Mouse (Mus musculus): ENCODE results near the gene D2hgdh. TPM values are rescaled to one million over a fixed set of nuclear protein-coding genes. Genes with fewer than 3 reads are reported as not detected.
A peak's percentile ranks its signal among the peaks of the same experiment; 100 is the strongest.

The D2hgdh gene
- polyA plus RNA-seq, 1 experiment from 2014 or later, result 15.4 TPM

GRCm38 (mm10) chr1:93805221-93805951 lies 19.3 kb upstream of the D2hgdh start:
- 53% methylated on average over 5 of the region's 5 CpGs for WGBS
- Histone ChIP-seq H3K4me1 (replicated peaks) (peaks cover 34% of the 10 kb centered on the region), H3K36me3 (peaks cover 33% of the 10 kb centered on the region), H3K9ac (peak overlapping the region; percentile 16; the same call in 1 of the 2 replicates), H3K4me3 (peak overlapping the region; percentile 94; the same call in 1 of the 2 replicates), H3K27ac (peak overlapping the region; percentile 98; the same call in 1 of the 2 replicates), H3K27me3 (no peaks in the 10 kb centered on the region), H3K4me2 (peak overlapping the region; percentile 98), H3K9me3 (replicated peaks) (no peaks in the 10 kb centered on the region)
- no peak for ATAC-seq (replicated peaks; ENCODE audit: insufficient number of reproducible peaks, insufficient read depth, low FRiP score, low read depth)

- Histone ChIP-seq H3K9me3 (replicated peaks) (no peaks in the 10 kb centered on the region), H3K4me2 (no peak overlapping the region), H3K27me3 (no peaks in the 10 kb centered on the region), H3K4me1 (replicated peaks) (peaks cover 14% of the 10 kb centered on the region), H3K4me3 (no peak overlapping the region), H3K27ac (no peak overlapping the region), H3K9ac (no peak overlapping the region), H3K36me3 (peaks cover 62% of the 10 kb centered on the region)
- 91% methylated on average over 4 of the region's 4 CpGs for WGBS
- ATAC-seq (replicated peaks; ENCODE audit: insufficient number of reproducible peaks, insufficient read depth, low FRiP score, low read depth), result no peak
These were observed 15.8 kb upstream of the D2hgdh start for GRCm38 (mm10) chr1:93808871-93809270.

- Histone ChIP-seq H3K4me3 (no peak overlapping the region), H3K4me1 (replicated peaks) (peaks cover 8% of the 10 kb centered on the region), H3K9me3 (replicated peaks) (no peaks in the 10 kb centered on the region), H3K36me3 (peaks cover 73% of the 10 kb centered on the region), H3K9ac (no peak overlapping the region), H3K4me2 (no peak overlapping the region), H3K27me3 (no peaks in the 10 kb centered on the region), H3K27ac (no peak overlapping the region)
- whole genome bisulfite sequencing, result 95% methylated on average over 3 of the region's 3 CpGs
- no peak for ATAC-seq (replicated peaks; ENCODE audit: insufficient number of reproducible peaks, insufficient read depth, low FRiP score, low read depth)
These were observed 14.7 kb upstream of the D2hgdh start for GRCm38 (mm10) chr1:93810011-93810410.

GRCm38 (mm10) chr1:93811495-93812039 lies 13.1 kb upstream of the D2hgdh start:
- ATAC-seq (replicated peaks; ENCODE audit: insufficient number of reproducible peaks, insufficient read depth, low FRiP score, low read depth), result no peak
- H3K36me3 ChIP-seq, result peaks cover 85% of the 10 kb centered on the region

GRCm38 (mm10) chr1:93817823-93818532 lies 6.7 kb upstream of the D2hgdh start:
- Histone ChIP-seq H3K27me3 (no peaks in the 10 kb centered on the region), H3K9ac (no peak overlapping the region), H3K36me3 (peaks cover 90% of the 10 kb centered on the region), H3K4me3 (no peak overlapping the region), H3K27ac (no peak overlapping the region), H3K4me1 (replicated peaks) (no peaks in the 10 kb centered on the region), H3K9me3 (replicated peaks) (no peaks in the 10 kb centered on the region), H3K4me2 (no peak overlapping the region)
- WGBS, result 85% methylated on average over 8 of the region's 8 CpGs
- ATAC-seq (replicated peaks; ENCODE audit: insufficient number of reproducible peaks, insufficient read depth, low FRiP score, low read depth), result no peak

More at GRCm38 (mm10) chr1:93811495-93812039, 13.1 kb upstream of the D2hgdh start:
- no peaks in the 10 kb centered on the region for H3K9me3 ChIP-seq (replicated peaks)
- no peak overlapping the region for H3K27ac ChIP-seq
- no peak overlapping the region for H3K4me2 ChIP-seq
- H3K27me3 ChIP-seq, result no peaks in the 10 kb centered on the region
- WGBS, result 78% methylated on average over 8 of the region's 8 CpGs
- no peak overlapping the region for H3K4me3 ChIP-seq
- no peak overlapping the region for H3K9ac ChIP-seq
- H3K4me1 ChIP-seq (replicated peaks), result no peaks in the 10 kb centered on the region

- WGBS, result 85% methylated on average over 7 of the region's 7 CpGs
- Histone ChIP-seq H3K27me3 (no peaks in the 10 kb centered on the region), H3K4me1 (replicated peaks) (no peaks in the 10 kb centered on the region), H3K4me2 (no peak overlapping the region), H3K9me3 (replicated peaks) (no peaks in the 10 kb centered on the region), H3K9ac (no peak overlapping the region), H3K4me3 (no peak overlapping the region), H3K36me3 (peaks cover 82% of the 10 kb centered on the region), H3K27ac (no peak overlapping the region)
- no peak for ATAC-seq (replicated peaks; ENCODE audit: insufficient number of reproducible peaks, insufficient read depth, low FRiP score, low read depth)
These were observed 6.0 kb upstream of the D2hgdh start for GRCm38 (mm10) chr1:93818722-93819121.

GRCm38 (mm10) chr1:93823796-93824495 lies 763 bp upstream of the D2hgdh start:
- peak overlapping the region; percentile 79; the same call in 1 of the 2 replicates for H3K4me2 ChIP-seq
- H3K4me3 ChIP-seq, result no peak overlapping the region
- H3K9ac ChIP-seq, result no peak overlapping the region
- H3K9me3 ChIP-seq (replicated peaks), result no peaks in the 10 kb centered on the region
- H3K36me3 ChIP-seq, result peaks cover 30% of the 10 kb centered on the region
- no peak for ATAC-seq (replicated peaks; ENCODE audit: insufficient number of reproducible peaks, insufficient read depth, low FRiP score, low read depth)
- peaks cover 14% of the 10 kb centered on the region for H3K4me1 ChIP-seq (replicated peaks)
- H3K27ac ChIP-seq, result peak overlapping the region; percentile 95; the same call in 1 of the 2 replicates
- H3K27me3 ChIP-seq, result no peaks in the 10 kb centered on the region
- 68% methylated on average over 3 of the region's 3 CpGs for WGBS

GRCm38 (mm10) chr1:93825105-93825674 lies 481 bp downstream of the D2hgdh start:
- 3% methylated on average over 30 of the region's 30 CpGs for WGBS
- peak overlapping the region; percentile 79 for H3K4me2 ChIP-seq
- peak; percentile 96 for ATAC-seq (replicated peaks; ENCODE audit: insufficient number of reproducible peaks, insufficient read depth, low FRiP score, low read depth)
- peak overlapping the region; percentile 56 for H3K9ac ChIP-seq
- peaks cover 14% of the 10 kb centered on the region for H3K4me1 ChIP-seq (replicated peaks)
- no peaks in the 10 kb centered on the region for H3K9me3 ChIP-seq (replicated peaks)
- H3K36me3 ChIP-seq, result peaks cover 18% of the 10 kb centered on the region
- peak overlapping the region; percentile 58 for H3K4me3 ChIP-seq
- H3K27ac ChIP-seq, result peak overlapping the region; percentile 95
- no peaks in the 10 kb centered on the region for H3K27me3 ChIP-seq

- peaks cover 11% of the 10 kb centered on the region for H3K36me3 ChIP-seq
These were observed 1.2 kb downstream of the D2hgdh start for GRCm38 (mm10) chr1:93825771-93826539.

GRCm38 (mm10) chr1:93826540-93826835 lies 1.8 kb downstream of the D2hgdh start:
- Histone ChIP-seq H3K9ac (no peak overlapping the region), H3K4me2 (peak overlapping the region; percentile 79), H3K4me3 (no peak overlapping the region), H3K27ac (no peak overlapping the region), H3K9me3 (replicated peaks) (no peaks in the 10 kb centered on the region), H3K36me3 (peaks cover 6% of the 10 kb centered on the region), H3K27me3 (no peaks in the 10 kb centered on the region), H3K4me1 (replicated peaks) (peaks cover 14% of the 10 kb centered on the region)
- WGBS, result 91% methylated on average over 9 of the region's 9 CpGs
- no peak for ATAC-seq (replicated peaks; ENCODE audit: insufficient number of reproducible peaks, insufficient read depth, low FRiP score, low read depth)

More at GRCm38 (mm10) chr1:93825771-93826539, 1.2 kb downstream of the D2hgdh start:
- peaks cover 14% of the 10 kb centered on the region for H3K4me1 ChIP-seq (replicated peaks)
- peak overlapping the region; percentile 58 for H3K4me3 ChIP-seq
- H3K9ac ChIP-seq, result peak overlapping the region; percentile 56
- WGBS, result 38% methylated on average over 27 of the region's 27 CpGs
- peak overlapping the region; percentile 95 for H3K27ac ChIP-seq
- ATAC-seq (replicated peaks; ENCODE audit: insufficient number of reproducible peaks, insufficient read depth, low FRiP score, low read depth), result 0 out of 2 replicates have a peak, but pooled peaks have one; percentile 21
- H3K9me3 ChIP-seq (replicated peaks), result no peaks in the 10 kb centered on the region
- H3K27me3 ChIP-seq, result no peaks in the 10 kb centered on the region
- peak overlapping the region; percentile 79 for H3K4me2 ChIP-seq
